Mouse (Mus musculus): ENCODE measurements around the gene Lactb. TPM values are rescaled to one million over a fixed set of nuclear protein-coding genes. Genes with fewer than 3 reads are reported as not detected.

Lactb gene
- polyA plus RNA-seq, 1 experiment from 2014 or later, result 13.3 TPM

DNA sequence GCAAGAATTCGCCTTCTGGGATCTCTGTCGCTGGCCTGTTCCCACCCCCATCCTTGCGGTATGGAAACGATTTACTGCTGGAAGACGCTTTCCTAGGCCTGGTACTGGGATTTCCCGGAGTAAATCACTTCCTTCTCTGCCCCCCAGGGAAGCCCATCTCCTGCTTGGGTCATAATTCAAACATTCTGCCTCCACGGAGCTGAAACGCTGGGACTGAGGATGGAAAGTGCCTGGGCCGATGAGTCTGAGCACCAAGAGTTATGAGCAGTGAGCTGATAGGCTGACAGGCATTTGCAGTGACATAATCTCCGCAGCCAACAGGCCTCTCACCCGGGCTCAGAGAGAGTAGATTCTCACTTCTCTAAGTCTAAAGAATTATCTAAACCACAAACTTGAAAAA is 33.5 kb upstream of the Lactb start:
- Histone ChIP-seq H3K27ac (ENCODE audit: low read depth) (no peak overlapping the region), H3K4me3 (ENCODE audit: low read depth, low read length) (no peak overlapping the region), H3K4me2 (ENCODE audit: low read depth, low read length) (no peak overlapping the region), H3K9me3 (ENCODE audit: low read length) (no peaks in the 10 kb centered on the region), H3K9ac (replicated peaks) (no peak overlapping the region), H3K36me3 (replicated peaks; ENCODE audit: insufficient read depth, low read length) (no peaks in the 10 kb centered on the region), H3K27me3 (ENCODE audit: insufficient read depth, low read length) (no peaks in the 10 kb centered on the region), H3K4me1 (ENCODE audit: insufficient read depth) (peaks cover 10% of the 10 kb centered on the region)
- no peak for ATAC-seq
- TF ChIP-seq CTCF (IDR thresholded peaks at IDR 0.05; ENCODE audit: low read depth), result no peak
- no peak for TF ChIP-seq EP300 (IDR thresholded peaks at IDR 0.05; ENCODE audit: low read depth)
- DNase-seq, result no peak
- 53% methylated on average over 11 of the region's 11 CpGs for WGBS (ENCODE audit: insufficient replicate concordance)

DNA sequence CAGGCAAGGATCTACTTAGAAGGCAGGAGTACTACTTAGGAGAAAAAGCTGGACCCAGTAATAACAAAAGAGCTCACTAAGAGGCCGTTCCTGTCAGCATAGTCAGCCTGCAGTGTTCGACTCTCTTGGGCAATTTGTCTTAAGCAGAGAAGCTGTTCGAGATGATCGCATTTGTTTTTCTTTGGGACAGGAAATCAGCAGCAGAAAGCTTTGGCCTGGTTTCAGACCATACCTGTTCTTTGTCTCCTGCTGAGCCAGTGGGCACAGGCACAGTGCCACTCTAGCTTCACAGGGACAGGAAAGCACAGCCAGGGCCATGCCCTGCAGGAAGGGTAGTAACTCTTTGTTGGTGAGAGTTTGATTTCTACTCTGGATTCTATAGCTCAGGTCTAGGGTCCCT is 31.1 kb upstream of the Lactb start:
- H3K36me3 ChIP-seq (replicated peaks; ENCODE audit: insufficient read depth, low read length), result no peaks in the 10 kb centered on the region
- no peaks in the 10 kb centered on the region for H3K9me3 ChIP-seq (ENCODE audit: low read length)
- no peak overlapping the region for H3K4me3 ChIP-seq (ENCODE audit: low read depth, low read length)
- no peak overlapping the region for H3K27ac ChIP-seq (ENCODE audit: low read depth)
- H3K9ac ChIP-seq (replicated peaks), result no peak overlapping the region
- no peak for TF ChIP-seq EP300 (IDR thresholded peaks at IDR 0.05; ENCODE audit: low read depth)
- TF ChIP-seq CTCF (IDR thresholded peaks at IDR 0.05; ENCODE audit: low read depth), result no peak
- WGBS (ENCODE audit: insufficient replicate concordance), result 68% methylated on average over 4 of the region's 4 CpGs
- no peaks in the 10 kb centered on the region for H3K27me3 ChIP-seq (ENCODE audit: insufficient read depth, low read length)
- ATAC-seq (no peak), DNase-seq (no peak)
- no peak overlapping the region for H3K4me2 ChIP-seq (ENCODE audit: low read depth, low read length)
- H3K4me1 ChIP-seq (ENCODE audit: insufficient read depth), result peaks cover under 1% of the 10 kb centered on the region; the same call in 1 of the 2 replicates

DNA sequence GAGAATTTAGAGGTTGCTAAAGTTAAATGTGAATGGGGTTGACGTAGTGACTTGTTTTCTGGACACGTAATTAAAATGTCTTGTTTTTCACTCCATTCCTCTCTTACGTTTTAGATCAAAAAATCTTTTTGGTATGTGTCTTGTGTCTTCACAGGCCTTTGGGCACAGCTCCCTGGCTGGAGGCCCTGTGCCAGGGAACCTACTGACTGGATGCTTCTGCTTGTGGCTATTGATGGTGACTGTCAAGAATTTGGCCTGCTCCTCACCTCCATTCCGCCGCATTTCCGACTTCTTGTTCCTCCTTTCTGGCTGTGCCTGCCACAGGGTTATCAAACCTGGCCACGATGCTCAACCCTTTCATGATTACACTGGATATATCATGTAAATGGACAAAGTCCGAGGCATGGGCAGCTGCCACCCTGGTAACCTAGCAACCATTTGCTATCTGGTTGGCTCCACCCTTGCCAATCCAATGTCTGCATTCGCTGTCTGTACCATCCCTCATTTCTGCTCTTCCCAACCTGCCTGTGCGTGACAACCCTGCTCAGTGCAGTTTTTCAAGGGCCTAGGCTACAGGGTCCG is 30.0 kb upstream of the Lactb start:
- Histone ChIP-seq H3K4me3 (ENCODE audit: low read depth, low read length) (no peak overlapping the region), H3K27me3 (ENCODE audit: insufficient read depth, low read length) (no peaks in the 10 kb centered on the region), H3K4me2 (ENCODE audit: low read depth, low read length) (no peak overlapping the region), H3K36me3 (replicated peaks; ENCODE audit: insufficient read depth, low read length) (no peaks in the 10 kb centered on the region), H3K9me3 (ENCODE audit: low read length) (no peaks in the 10 kb centered on the region), H3K4me1 (ENCODE audit: insufficient read depth) (peaks cover 3% of the 10 kb centered on the region; the same call in 1 of the 2 replicates), H3K9ac (replicated peaks) (no peak overlapping the region), H3K27ac (ENCODE audit: low read depth) (no peak overlapping the region)
- ATAC-seq, result no peak
- no peak for DNase-seq
- TF ChIP-seq CTCF (IDR thresholded peaks at IDR 0.05; ENCODE audit: low read depth) (no peak), EP300 (IDR thresholded peaks at IDR 0.05; ENCODE audit: low read depth) (no peak)
- WGBS (ENCODE audit: insufficient replicate concordance), result 70% methylated on average over 11 of the region's 11 CpGs

DNA sequence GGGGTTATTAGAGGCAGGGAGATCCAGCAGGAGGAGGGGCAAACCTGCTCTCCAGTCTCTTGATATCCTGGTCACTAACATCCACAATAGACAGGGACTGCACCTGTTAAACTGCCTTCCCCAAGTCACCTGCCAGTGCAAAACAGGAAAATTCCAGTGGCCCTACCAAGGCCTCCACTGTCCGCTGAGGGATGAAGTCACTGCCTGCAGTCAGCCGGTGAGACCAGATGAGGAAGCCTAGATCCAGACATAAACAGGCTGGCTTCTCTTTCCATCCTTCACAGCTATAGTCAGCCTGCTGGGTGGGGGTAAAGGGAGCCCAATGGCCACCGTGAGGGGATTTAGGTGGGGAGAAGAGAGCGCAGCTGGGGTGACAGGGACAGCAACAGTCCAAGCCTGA is 28.4 kb upstream of the Lactb start:
- Histone ChIP-seq H3K27me3 (ENCODE audit: insufficient read depth, low read length) (no peaks in the 10 kb centered on the region), H3K27ac (ENCODE audit: low read depth) (no peak overlapping the region), H3K4me2 (ENCODE audit: low read depth, low read length) (no peak overlapping the region), H3K36me3 (replicated peaks; ENCODE audit: insufficient read depth, low read length) (no peaks in the 10 kb centered on the region), H3K9ac (replicated peaks) (no peak overlapping the region), H3K4me1 (ENCODE audit: insufficient read depth) (peaks cover 3% of the 10 kb centered on the region; the same call in 1 of the 2 replicates), H3K9me3 (ENCODE audit: low read length) (no peaks in the 10 kb centered on the region), H3K4me3 (ENCODE audit: low read depth, low read length) (no peak overlapping the region)
- ATAC-seq (no peak), DNase-seq (no peak)
- TF ChIP-seq EP300 (IDR thresholded peaks at IDR 0.05; ENCODE audit: low read depth) (no peak), CTCF (IDR thresholded peaks at IDR 0.05; ENCODE audit: low read depth) (no peak)
- WGBS (ENCODE audit: insufficient replicate concordance), result 68% methylated on average over 4 of the region's 4 CpGs

DNA sequence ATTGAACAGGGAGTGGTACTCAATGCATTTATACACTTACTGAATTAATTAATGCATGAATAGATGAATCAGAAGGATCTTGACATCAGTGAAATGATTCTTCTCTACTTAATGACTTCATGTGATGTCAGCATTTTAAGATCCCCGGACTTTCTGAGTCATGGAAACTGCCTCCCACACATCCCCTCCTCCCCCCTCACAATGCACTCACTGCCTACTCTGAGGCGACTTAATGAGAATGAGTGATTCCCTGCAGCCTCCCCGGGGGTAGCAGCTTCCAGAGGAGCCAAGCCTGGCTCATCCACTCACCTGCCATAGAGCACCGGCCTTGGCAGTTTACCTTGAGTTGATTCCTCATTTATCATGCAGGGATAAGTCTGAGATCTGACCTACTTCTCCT is 27.9 kb upstream of the Lactb start:
- DNase-seq (no peak), ATAC-seq (no peak)
- TF ChIP-seq EP300 (IDR thresholded peaks at IDR 0.05; ENCODE audit: low read depth), result no peak
- no peak for TF ChIP-seq CTCF (IDR thresholded peaks at IDR 0.05; ENCODE audit: low read depth)
- Histone ChIP-seq H3K27me3 (ENCODE audit: insufficient read depth, low read length) (no peaks in the 10 kb centered on the region), H3K36me3 (replicated peaks; ENCODE audit: insufficient read depth, low read length) (no peaks in the 10 kb centered on the region), H3K4me2 (ENCODE audit: low read depth, low read length) (no peak overlapping the region), H3K4me3 (ENCODE audit: low read depth, low read length) (no peak overlapping the region), H3K4me1 (ENCODE audit: insufficient read depth) (peaks cover 3% of the 10 kb centered on the region; the same call in 1 of the 2 replicates), H3K9ac (replicated peaks) (no peak overlapping the region), H3K9me3 (ENCODE audit: low read length) (no peaks in the 10 kb centered on the region), H3K27ac (ENCODE audit: low read depth) (no peak overlapping the region)
- WGBS (ENCODE audit: insufficient replicate concordance), result 63% methylated on average over 4 of the region's 4 CpGs

DNA sequence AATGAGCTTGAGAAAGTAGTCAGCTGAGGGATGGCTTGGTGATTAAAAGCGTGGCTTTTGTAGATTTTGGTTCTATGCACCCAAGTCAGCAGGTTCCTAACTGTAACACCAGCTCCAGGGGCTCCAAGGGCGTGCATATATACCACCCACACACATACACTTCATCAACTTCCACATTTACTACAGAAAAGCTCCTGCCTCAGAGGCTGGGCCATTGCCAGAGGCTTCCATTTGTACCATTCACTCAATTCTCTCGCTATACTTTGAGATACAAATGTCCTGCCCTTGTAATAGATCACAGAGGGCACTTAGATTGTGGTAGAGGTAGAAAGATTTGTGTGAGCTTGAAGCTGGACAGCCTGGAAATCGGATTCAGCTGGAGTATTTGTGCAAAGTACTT is 26.2 kb upstream of the Lactb start:
- Histone ChIP-seq H3K9me3 (ENCODE audit: low read length) (no peaks in the 10 kb centered on the region), H3K27ac (ENCODE audit: low read depth) (no peak overlapping the region), H3K4me3 (ENCODE audit: low read depth, low read length) (no peak overlapping the region), H3K9ac (replicated peaks) (no peak overlapping the region), H3K4me2 (ENCODE audit: low read depth, low read length) (no peak overlapping the region), H3K4me1 (ENCODE audit: insufficient read depth) (peaks cover 3% of the 10 kb centered on the region; the same call in 1 of the 2 replicates), H3K36me3 (replicated peaks; ENCODE audit: insufficient read depth, low read length) (no peaks in the 10 kb centered on the region), H3K27me3 (ENCODE audit: insufficient read depth, low read length) (no peaks in the 10 kb centered on the region)
- 69% methylated on average over 4 of the region's 4 CpGs for WGBS (ENCODE audit: insufficient replicate concordance)
- no peak for DNase-seq
- ATAC-seq, result 0 out of 2 replicates have a peak, but pooled peaks have one; percentile 2
- no peak for TF ChIP-seq CTCF (IDR thresholded peaks at IDR 0.05; ENCODE audit: low read depth)
- no peak for TF ChIP-seq EP300 (IDR thresholded peaks at IDR 0.05; ENCODE audit: low read depth)

Measured in liver, postnatal 0 days (tissue).